Comparison of ENCODE assay signal across 32 mouse cellular contexts in genomic region chr12:102535796-102536195, GRCm38 (mm10). TPM values are rescaled to one million over a fixed set of nuclear protein-coding genes. Genes with fewer than 3 reads are reported as not detected.
DNase-seq lines count a peak whose midpoint lies in the region; ATAC-seq and TF ChIP-seq lines count a peak whose summit lies in the region.
"Had no signal": no experiment of that assay in that cellular context is flagged by ENCODE, and none has a peak within 500 bp of the region (broad histone marks: within the 10 kb centered on the region; RNA-seq: fewer than 3 reads in every experiment).

No protein-coding gene starts in this region.

- no peak overlapping the region for H3K27ac ChIP-seq in midbrain, embryonic 14.5 days (replicated peaks; ENCODE audit: low read depth, low read length)
- no peak overlapping the region for H3K27ac ChIP-seq in midbrain, embryonic 11.5 days (ENCODE audit: low read depth, low read length)
- no peak overlapping the region for H3K27ac ChIP-seq in kidney, adult 2 months (ENCODE audit: insufficient read depth, low read depth, low read length)
- H3K27ac ChIP-seq in kidney, embryonic 16.5 days (ENCODE audit: low read length) = no peak overlapping the region; the same call in 1 of the 2 replicates
- H3K27ac ChIP-seq: embryonic facial prominence, embryonic 10.5 days; embryonic facial prominence, embryonic 15.5 days; forebrain, embryonic 12.5 days; hindbrain, embryonic 12.5 days; hindbrain, postnatal 0 days; intestine, embryonic 15.5 days; left cerebral cortex, adult 2 months; limb, embryonic 13.5 days; midbrain, embryonic 13.5 days had no signal

- no peak overlapping the region for H3K9ac ChIP-seq in midbrain, embryonic 14.5 days (replicated peaks; ENCODE audit: low read length)
- no peak overlapping the region for H3K9ac ChIP-seq in midbrain, embryonic 11.5 days (ENCODE audit: low read length)
- no peak overlapping the region for H3K9ac ChIP-seq in kidney, embryonic 16.5 days (replicated peaks; ENCODE audit: low read length)
- H3K9ac ChIP-seq: embryonic facial prominence, embryonic 15.5 days; forebrain, embryonic 12.5 days; hindbrain, embryonic 12.5 days; intestine, embryonic 15.5 days; limb, embryonic 13.5 days; liver, postnatal 0 days; midbrain, embryonic 13.5 days had no signal

- H3K4me2 ChIP-seq in midbrain, embryonic 14.5 days (ENCODE audit: low read length) = no peak overlapping the region
- no peak overlapping the region for H3K4me2 ChIP-seq in midbrain, embryonic 11.5 days
- no peak overlapping the region for H3K4me2 ChIP-seq in kidney, embryonic 16.5 days (replicated peaks; ENCODE audit: low read depth, low read length)
- H3K4me2 ChIP-seq: embryonic facial prominence, embryonic 15.5 days; forebrain, embryonic 12.5 days; heart, embryonic 11.5 days; hindbrain, embryonic 12.5 days; intestine, embryonic 15.5 days; limb, embryonic 13.5 days; liver, embryonic 11.5 days; midbrain, embryonic 13.5 days had no signal

- no peak for TF ChIP-seq POLR2A in kidney, adult 2 months (IDR thresholded peaks at IDR 0.05; ENCODE audit: low read depth, low read length)

- DNase-seq in midbrain, embryonic 14.5 days = peak; percentile 42
- DNase-seq in midbrain, embryonic 11.5 days (ENCODE audit: low spot score, missing footprints) = no peak
- DNase-seq in kidney, adult 2 months = peak; percentile 75
- DNase-seq in kidney, postnatal 36 days = peak; percentile 27 to 58
- DNase-seq in layer of hippocampus, postnatal 14 days (ENCODE audit: low spot score in 2 of 2) = no peak
- DNase-seq in right cerebral cortex, postnatal 14 days = no peak
- DNase-seq in gastrocnemius, postnatal 4 days (ENCODE audit: low spot score in 2 of 2) = no peak
- DNase-seq: adrenal gland, postnatal 25 days; cerebellum, adult 8-10 months; cerebellum, postnatal 25 days; gastrocnemius, postnatal 14 days; heart, adult 11 months; heart, postnatal 36 days; liver, postnatal 0 days; lung, postnatal 4 days; right cerebral cortex, adult 18-20 months; right cerebral cortex, postnatal 4 days had no signal

- 31% methylated on average over 1 of the region's 1 CpGs for WGBS in midbrain, embryonic 14.5 days
- WGBS in midbrain, embryonic 11.5 days = 50% methylated on average over 1 of the region's 1 CpGs
- WGBS in kidney, adult 2 months = 17% methylated on average over 1 of the region's 1 CpGs
- WGBS in kidney, embryonic 16.5 days = 36% methylated on average over 1 of the region's 1 CpGs

- no peak for ATAC-seq in midbrain, embryonic 14.5 days (ENCODE audit: low FRiP score, low TSS enrichment)
- ATAC-seq in midbrain, embryonic 11.5 days (ENCODE audit: low FRiP score) = no peak
- peak; percentile 98 for ATAC-seq in kidney, embryonic 16.5 days (ENCODE audit: low FRiP score, low TSS enrichment)
- ATAC-seq: hindbrain, postnatal 0 days; intestine, embryonic 15.5 days; liver, postnatal 0 days; midbrain, embryonic 13.5 days had no signal

- no peaks in the 10 kb centered on the region for H3K4me1 ChIP-seq in midbrain, embryonic 14.5 days (ENCODE audit: control insufficient read depth, insufficient read depth, low read length)
- no peaks in the 10 kb centered on the region for H3K4me1 ChIP-seq in midbrain, embryonic 11.5 days (ENCODE audit: control insufficient read depth, insufficient read depth, low read length)
- H3K4me1 ChIP-seq in kidney, adult 2 months (ENCODE audit: control insufficient read depth, insufficient read depth, low read length) = no peaks in the 10 kb centered on the region
- 0 out of 2 replicates have a peak, but pooled peaks cover 5% of the 10 kb centered on the region for H3K4me1 ChIP-seq in kidney, embryonic 16.5 days (ENCODE audit: insufficient read depth, low read length)
- H3K4me1 ChIP-seq: embryonic facial prominence, embryonic 15.5 days; forebrain, embryonic 12.5 days; intestine, embryonic 15.5 days; limb, embryonic 13.5 days had no signal

- no peaks in the 10 kb centered on the region for H3K9me3 ChIP-seq in midbrain, embryonic 14.5 days (ENCODE audit: control insufficient read depth, low read length)
- H3K9me3 ChIP-seq in midbrain, embryonic 11.5 days (ENCODE audit: control insufficient read depth, low read length) = no peaks in the 10 kb centered on the region
- H3K9me3 ChIP-seq in kidney, embryonic 16.5 days (ENCODE audit: low read length) = no peaks in the 10 kb centered on the region; the same call in 1 of the 2 replicates
- H3K9me3 ChIP-seq: embryonic facial prominence, embryonic 10.5 days; embryonic facial prominence, embryonic 15.5 days; forebrain, embryonic 12.5 days; hindbrain, embryonic 12.5 days; intestine, embryonic 15.5 days; midbrain, embryonic 13.5 days had no signal

- TF ChIP-seq CTCF in kidney, adult 2 months (conservative IDR thresholded peaks at IDR 0.05; ENCODE audit: insufficient read depth, insufficient read length, low read depth, low read length) = no peak

- no peaks in the 10 kb centered on the region for H3K36me3 ChIP-seq in midbrain, embryonic 14.5 days (ENCODE audit: control insufficient read depth, insufficient read depth, low read length)
- no peaks in the 10 kb centered on the region for H3K36me3 ChIP-seq in midbrain, embryonic 11.5 days (ENCODE audit: control insufficient read depth, insufficient read depth, low read length)
- H3K36me3 ChIP-seq in kidney, adult 2 months (ENCODE audit: control insufficient read depth, insufficient read depth, low read length) = no peaks in the 10 kb centered on the region
- H3K36me3 ChIP-seq in kidney, embryonic 16.5 days (ENCODE audit: insufficient read depth, low read length) = no peaks in the 10 kb centered on the region
- H3K36me3 ChIP-seq: embryonic facial prominence, embryonic 10.5 days; embryonic facial prominence, embryonic 15.5 days; forebrain, embryonic 12.5 days; hindbrain, embryonic 12.5 days; intestine, embryonic 15.5 days; limb, embryonic 13.5 days; midbrain, embryonic 13.5 days had no signal

- no peak overlapping the region for H3K4me3 ChIP-seq in midbrain, embryonic 14.5 days (replicated peaks; ENCODE audit: low read depth, low read length)
- H3K4me3 ChIP-seq in midbrain, embryonic 11.5 days (ENCODE audit: low read depth, low read length) = no peak overlapping the region
- no peak overlapping the region for H3K4me3 ChIP-seq in kidney, adult 2 months (ENCODE audit: insufficient read depth, low read depth, low read length)
- no peak overlapping the region for H3K4me3 ChIP-seq in kidney, embryonic 16.5 days (ENCODE audit: low read length)
- H3K4me3 ChIP-seq: embryonic facial prominence, embryonic 10.5 days; embryonic facial prominence, embryonic 15.5 days; forebrain, embryonic 12.5 days; hindbrain, embryonic 12.5 days; intestine, embryonic 15.5 days; left cerebral cortex, adult 2 months; limb, embryonic 13.5 days; megakaryocyte, embryonic 14.5 days; midbrain, embryonic 13.5 days had no signal

- H3K27me3 ChIP-seq in midbrain, embryonic 14.5 days (ENCODE audit: control insufficient read depth, insufficient read depth, low read length) = no peaks in the 10 kb centered on the region
- H3K27me3 ChIP-seq in midbrain, embryonic 11.5 days (ENCODE audit: control insufficient read depth, insufficient read depth, low read length) = no peaks in the 10 kb centered on the region
- no peaks in the 10 kb centered on the region for H3K27me3 ChIP-seq in kidney, adult 2 months (replicated peaks; ENCODE audit: control insufficient read depth, insufficient read depth, low read length)
- no peaks in the 10 kb centered on the region for H3K27me3 ChIP-seq in kidney, embryonic 16.5 days (ENCODE audit: insufficient read depth, low read length)
- H3K27me3 ChIP-seq: CH12.LX; embryonic facial prominence, embryonic 15.5 days; forebrain, embryonic 12.5 days; hindbrain, embryonic 12.5 days; intestine, embryonic 15.5 days; midbrain, embryonic 13.5 days had no signal

RNA-seq across cellular contexts. Expression of gene Chga, which starts 19.0 kb away (rescaled TPM):
- 92.7 and 116 TPM in 2 replicates for polyA plus RNA-seq in midbrain, embryonic 14.5 days (2014; fragmentation: Nextera tagmentation; extraction: Ambion mirVana)
- polyA plus RNA-seq in midbrain, embryonic 11.5 days (2014; fragmentation: Nextera tagmentation; extraction: Ambion mirVana) = 23.5 and 24.0 TPM in 2 replicates
- 0.31 and 1.2 TPM in 2 replicates for polyA plus RNA-seq in kidney, adult 2 months (2012; rRNA removed)
- polyA plus RNA-seq in kidney, embryonic 16.5 days (2015; fragmentation: Nextera tagmentation; extraction: Ambion mirVana) = 5.4 and 13.7 TPM in 2 replicates
- 100 to 1,000 TPM; 151 to 154 TPM for total RNA-seq in layer of hippocampus, postnatal 14 days (2021)
- under 1 TPM in 1 of 2 experiments, not detected in 1; 0.20 TPM for total RNA-seq in gastrocnemius, postnatal 4 days (2021)
- total RNA-seq: CH12.LX; gastrocnemius, postnatal 14 days; heart, postnatal 36 days; monocyte, adult 5-6 weeks had no signal

Comparison
In these comparisons a context has a peak if more than half of its experiments do, and no peak if none do; other contexts are left out.
1. DNase-seq: peak in midbrain, embryonic 14.5 days (single experiment), kidney, adult 2 months (single experiment) and kidney, postnatal 36 days (2 of 2); none in midbrain, embryonic 11.5 days (single experiment), layer of hippocampus, postnatal 14 days (0 of 2), right cerebral cortex, postnatal 14 days (single experiment) and gastrocnemius, postnatal 4 days (0 of 2).